Mouse (Mus musculus): Measurements from ENCODE around the gene Ddx19b. TPM values are rescaled to one million over a fixed set of nuclear protein-coding genes. Genes with fewer than 3 reads are reported as not detected.

Gene Ddx19b
- polyA plus RNA-seq, 1 experiment from 2014 or later: 6.0 TPM

DNA sequence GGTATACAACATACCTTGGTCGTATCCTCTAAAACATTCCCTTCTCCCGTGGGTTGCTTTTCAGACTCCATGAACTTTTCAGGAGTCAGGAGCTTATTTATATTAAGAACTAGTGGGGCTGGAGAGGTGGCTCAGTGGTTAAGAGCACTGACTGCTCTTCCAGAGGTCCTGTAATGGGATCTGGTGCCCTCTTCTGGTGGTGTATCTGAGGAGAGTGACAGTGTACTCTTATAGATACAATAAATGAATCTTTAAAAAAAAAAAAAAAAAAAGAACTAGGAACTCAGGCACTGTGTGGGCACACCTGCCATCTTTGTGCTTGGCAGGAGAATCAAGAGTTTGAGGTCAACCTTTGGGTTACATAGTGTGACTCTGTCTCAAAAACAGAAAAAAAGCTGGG lies 17.1 kb upstream of the Ddx19b start:
- H3K36me3 ChIP-seq (ENCODE audit: control insufficient read depth, insufficient read depth, low read length): peaks cover 38% of the 10 kb centered on the region
- no peak overlapping the region for H3K27ac ChIP-seq (ENCODE audit: low read depth, low read length)
- H3K9ac ChIP-seq (ENCODE audit: low read depth, low read length): no peak overlapping the region
- no peak overlapping the region for H3K4me3 ChIP-seq (ENCODE audit: low read depth, low read length)
- ATAC-seq (ENCODE audit: low FRiP score): no peak
- H3K4me2 ChIP-seq (replicated peaks; ENCODE audit: low read depth, low read length): no peak overlapping the region
- H3K9me3 ChIP-seq (ENCODE audit: control insufficient read depth, low read length): no peaks in the 10 kb centered on the region
- no peaks in the 10 kb centered on the region for H3K27me3 ChIP-seq (ENCODE audit: control insufficient read depth, insufficient read depth, low read length)
- DNase-seq (ENCODE audit: low spot score): no peak
- WGBS: 97% methylated on average over 2 of the region's 2 CpGs
- H3K4me1 ChIP-seq (replicated peaks; ENCODE audit: control insufficient read depth, insufficient read depth, low read length): no peaks in the 10 kb centered on the region

DNA sequence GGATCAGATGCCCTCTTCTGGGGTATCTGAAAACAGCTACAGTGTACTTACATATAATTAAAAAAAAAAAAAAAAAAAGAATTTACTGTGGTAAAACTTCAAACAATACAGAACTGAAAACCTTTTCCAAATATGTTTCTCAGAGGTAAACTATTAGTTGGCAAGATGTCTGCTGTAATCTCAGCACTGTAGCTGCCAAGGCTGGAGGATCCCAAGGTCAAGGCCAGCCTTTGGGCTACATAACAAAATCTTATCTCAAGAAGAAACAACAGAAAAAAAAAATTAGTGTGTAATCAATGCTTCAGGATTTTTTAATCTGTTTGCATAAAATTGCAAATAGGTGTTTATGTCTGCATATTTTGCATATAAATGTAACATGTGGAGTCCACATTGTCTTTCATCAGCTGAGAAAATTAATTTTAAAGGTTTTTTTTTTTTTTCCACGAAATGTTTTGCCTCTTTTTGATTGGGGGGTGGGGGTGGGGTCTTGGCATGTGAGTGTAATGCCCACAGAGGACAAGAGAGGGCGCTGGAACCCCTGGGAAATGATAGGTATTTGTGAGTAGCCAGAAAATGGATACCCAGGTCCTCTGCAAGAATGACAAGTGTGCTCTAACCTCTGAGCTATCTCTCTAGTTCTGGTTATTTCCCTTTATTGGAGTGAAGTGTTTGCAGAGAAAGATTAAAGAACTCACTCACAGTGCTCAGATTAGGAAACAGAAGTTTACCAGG lies 12.6 kb upstream of the Ddx19b start:
- Histone ChIP-seq H3K9me3 (ENCODE audit: control insufficient read depth, low read length) (no peaks in the 10 kb centered on the region), H3K36me3 (ENCODE audit: control insufficient read depth, insufficient read depth, low read length) (peaks cover 40% of the 10 kb centered on the region), H3K4me2 (replicated peaks; ENCODE audit: low read depth, low read length) (no peak overlapping the region), H3K9ac (ENCODE audit: low read depth, low read length) (no peak overlapping the region), H3K27me3 (ENCODE audit: control insufficient read depth, insufficient read depth, low read length) (no peaks in the 10 kb centered on the region), H3K4me1 (replicated peaks; ENCODE audit: control insufficient read depth, insufficient read depth, low read length) (no peaks in the 10 kb centered on the region), H3K4me3 (ENCODE audit: low read depth, low read length) (no peak overlapping the region), H3K27ac (ENCODE audit: low read depth, low read length) (no peak overlapping the region)
- DNase-seq (ENCODE audit: low spot score) (peak; percentile 27), ATAC-seq (ENCODE audit: low FRiP score) (no peak)
- WGBS: 48% methylated on average over 2 of the region's 2 CpGs

DNA sequence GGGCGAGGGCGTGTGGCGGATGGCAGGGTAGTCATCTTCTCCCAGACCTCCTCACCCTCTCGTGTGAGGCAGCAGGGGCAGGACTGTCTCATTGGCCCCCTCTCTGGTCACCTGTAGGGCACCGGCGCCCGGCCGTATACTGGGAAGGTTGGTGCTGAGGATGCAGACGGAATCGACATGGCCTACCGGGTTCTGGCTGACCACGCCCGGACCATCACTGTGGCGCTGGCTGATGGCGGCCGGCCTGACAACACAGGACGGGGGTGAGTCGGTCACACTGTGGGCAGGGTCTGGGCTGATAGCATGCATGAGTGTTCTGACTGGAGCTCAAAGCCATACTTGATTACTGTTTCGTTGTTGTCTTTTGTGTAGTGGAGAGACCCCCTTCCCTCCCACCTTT lies 11.0 kb upstream of the Ddx19b start:
- no peak for DNase-seq (ENCODE audit: low spot score)
- H3K9ac ChIP-seq (ENCODE audit: low read depth, low read length): no peak overlapping the region
- no peak for ATAC-seq (ENCODE audit: low FRiP score)
- H3K36me3 ChIP-seq (ENCODE audit: control insufficient read depth, insufficient read depth, low read length): peaks cover 38% of the 10 kb centered on the region
- 93% methylated on average over 19 of the region's 19 CpGs for WGBS
- H3K4me1 ChIP-seq (replicated peaks; ENCODE audit: control insufficient read depth, insufficient read depth, low read length): no peaks in the 10 kb centered on the region
- H3K9me3 ChIP-seq (ENCODE audit: control insufficient read depth, low read length): no peaks in the 10 kb centered on the region
- H3K27me3 ChIP-seq (ENCODE audit: control insufficient read depth, insufficient read depth, low read length): no peaks in the 10 kb centered on the region
- H3K4me2 ChIP-seq (replicated peaks; ENCODE audit: low read depth, low read length): no peak overlapping the region
- no peak overlapping the region for H3K27ac ChIP-seq (ENCODE audit: low read depth, low read length)
- no peak overlapping the region for H3K4me3 ChIP-seq (ENCODE audit: low read depth, low read length)

DNA sequence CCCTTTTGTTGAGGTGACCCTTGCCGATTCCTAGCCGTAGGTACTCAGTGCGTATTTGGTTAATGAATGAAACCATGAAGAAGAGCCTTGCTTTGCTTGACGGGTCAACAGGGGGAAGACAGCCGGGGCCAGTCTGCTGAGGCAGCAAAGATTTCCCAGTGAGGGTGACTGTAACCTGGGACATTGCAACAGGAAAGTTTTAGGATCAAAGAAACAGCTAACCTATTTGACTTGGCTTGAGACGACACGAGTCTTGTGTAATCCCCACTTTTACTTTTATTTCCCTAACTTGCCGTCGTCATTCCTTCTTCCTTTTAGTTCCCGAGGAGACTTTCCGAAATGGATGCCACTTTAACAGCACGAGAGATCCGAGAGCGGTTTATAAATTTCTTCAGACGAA lies 5.0 kb upstream of the Ddx19b start:
- WGBS: 93% methylated on average over 15 of the region's 15 CpGs
- H3K4me1 ChIP-seq (replicated peaks; ENCODE audit: control insufficient read depth, insufficient read depth, low read length): peaks cover 9% of the 10 kb centered on the region
- no peak overlapping the region for H3K4me2 ChIP-seq (replicated peaks; ENCODE audit: low read depth, low read length)
- H3K27me3 ChIP-seq (ENCODE audit: control insufficient read depth, insufficient read depth, low read length): no peaks in the 10 kb centered on the region
- no peaks in the 10 kb centered on the region for H3K9me3 ChIP-seq (ENCODE audit: control insufficient read depth, low read length)
- H3K36me3 ChIP-seq (ENCODE audit: control insufficient read depth, insufficient read depth, low read length): peaks cover 12% of the 10 kb centered on the region; the same call in 1 of the 2 replicates
- no peak overlapping the region for H3K27ac ChIP-seq (ENCODE audit: low read depth, low read length)
- no peak overlapping the region for H3K9ac ChIP-seq (ENCODE audit: low read depth, low read length)
- ATAC-seq (ENCODE audit: low FRiP score) (no peak), DNase-seq (ENCODE audit: low spot score) (no peak)
- H3K4me3 ChIP-seq (ENCODE audit: low read depth, low read length): no peak overlapping the region

DNA sequence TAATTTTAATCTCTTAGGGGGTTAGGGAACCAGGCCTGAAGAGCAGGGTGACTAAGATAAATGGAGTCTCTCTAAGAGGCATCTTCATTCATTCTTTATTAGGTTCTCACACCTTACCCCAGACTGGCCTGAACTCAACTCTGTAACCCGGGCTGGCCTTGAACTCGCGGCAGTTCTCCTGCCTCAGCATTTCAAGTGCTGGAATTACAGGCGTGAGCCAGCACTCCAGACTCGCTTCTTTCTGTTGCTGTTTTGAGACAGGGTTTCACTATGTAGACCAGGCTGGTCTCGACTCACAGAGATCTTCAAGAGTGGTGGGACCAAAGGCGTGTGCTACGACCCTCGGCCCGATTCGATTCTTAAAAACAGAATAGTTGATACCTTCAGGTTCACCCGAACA lies 2.7 kb upstream of the Ddx19b start:
- Histone ChIP-seq H3K36me3 (ENCODE audit: control insufficient read depth, insufficient read depth, low read length) (peaks cover 2% of the 10 kb centered on the region; the same call in 1 of the 2 replicates), H3K4me1 (replicated peaks; ENCODE audit: control insufficient read depth, insufficient read depth, low read length) (peaks cover 9% of the 10 kb centered on the region), H3K4me3 (ENCODE audit: low read depth, low read length) (peak overlapping the region; percentile 77), H3K4me2 (replicated peaks; ENCODE audit: low read depth, low read length) (peak overlapping the region; percentile 57), H3K27ac (ENCODE audit: low read depth, low read length) (peak overlapping the region; percentile 81), H3K27me3 (ENCODE audit: control insufficient read depth, insufficient read depth, low read length) (no peaks in the 10 kb centered on the region), H3K9ac (ENCODE audit: low read depth, low read length) (peak overlapping the region; percentile 77), H3K9me3 (ENCODE audit: control insufficient read depth, low read length) (no peaks in the 10 kb centered on the region)
- ATAC-seq (ENCODE audit: low FRiP score) (peak; percentile 44; the same call in 1 of the 2 replicates), DNase-seq (ENCODE audit: low spot score) (peak; percentile 61)
- 26% methylated on average over 12 of the region's 12 CpGs for WGBS

DNA sequence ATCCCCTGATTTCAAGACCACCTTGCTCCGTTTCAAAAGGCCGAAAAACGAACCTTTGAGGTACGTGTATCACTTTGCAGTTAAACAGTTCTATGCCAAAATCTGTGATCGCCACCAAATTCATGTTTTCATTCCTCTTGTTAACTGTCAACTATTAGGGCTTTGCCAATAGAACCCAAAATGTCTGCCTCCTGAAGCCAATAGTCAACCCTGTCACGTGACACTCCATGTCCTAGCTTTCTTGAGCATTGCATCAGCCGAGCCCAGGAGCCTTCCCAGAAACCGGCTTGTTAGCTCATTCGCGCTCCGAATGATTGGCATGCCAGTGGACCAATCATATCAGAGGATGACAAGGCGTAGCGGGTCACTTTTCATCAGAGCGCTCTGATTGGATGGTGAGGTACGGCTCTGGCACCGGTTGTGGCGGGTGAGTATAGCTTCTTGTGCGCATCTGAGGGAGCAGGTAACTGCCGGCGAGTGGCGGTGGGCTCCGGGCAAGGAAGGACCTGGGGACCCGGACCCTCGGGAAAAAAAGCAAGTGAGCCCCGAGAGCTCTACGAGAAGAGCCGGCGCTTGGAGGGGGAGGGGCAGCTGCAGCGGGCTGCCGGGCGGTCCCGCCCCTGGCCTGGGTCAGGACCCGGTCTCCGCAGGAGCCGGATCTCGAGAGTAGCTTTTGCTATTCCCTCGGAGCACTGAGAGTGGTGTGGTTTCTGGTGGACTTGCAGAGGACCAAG lies 2.1 kb upstream of the Ddx19b start:
- WGBS: 6% methylated on average over 37 of the region's 37 CpGs
- H3K4me1 ChIP-seq (replicated peaks; ENCODE audit: control insufficient read depth, insufficient read depth, low read length): peaks cover 9% of the 10 kb centered on the region
- no peaks in the 10 kb centered on the region for H3K27me3 ChIP-seq (ENCODE audit: control insufficient read depth, insufficient read depth, low read length)
- peak; percentile 97 for DNase-seq (ENCODE audit: low spot score)
- peak; percentile 99 for ATAC-seq (ENCODE audit: low FRiP score)
- H3K4me3 ChIP-seq (ENCODE audit: low read depth, low read length): peak overlapping the region; percentile 77
- peak overlapping the region; percentile 81 for H3K27ac ChIP-seq (ENCODE audit: low read depth, low read length)
- H3K36me3 ChIP-seq (ENCODE audit: control insufficient read depth, insufficient read depth, low read length): no peaks in the 10 kb centered on the region
- no peaks in the 10 kb centered on the region for H3K9me3 ChIP-seq (ENCODE audit: control insufficient read depth, low read length)
- H3K9ac ChIP-seq (ENCODE audit: low read depth, low read length): peak overlapping the region; percentile 77
- H3K4me2 ChIP-seq (replicated peaks; ENCODE audit: low read depth, low read length): peak overlapping the region; percentile 57

DNA sequence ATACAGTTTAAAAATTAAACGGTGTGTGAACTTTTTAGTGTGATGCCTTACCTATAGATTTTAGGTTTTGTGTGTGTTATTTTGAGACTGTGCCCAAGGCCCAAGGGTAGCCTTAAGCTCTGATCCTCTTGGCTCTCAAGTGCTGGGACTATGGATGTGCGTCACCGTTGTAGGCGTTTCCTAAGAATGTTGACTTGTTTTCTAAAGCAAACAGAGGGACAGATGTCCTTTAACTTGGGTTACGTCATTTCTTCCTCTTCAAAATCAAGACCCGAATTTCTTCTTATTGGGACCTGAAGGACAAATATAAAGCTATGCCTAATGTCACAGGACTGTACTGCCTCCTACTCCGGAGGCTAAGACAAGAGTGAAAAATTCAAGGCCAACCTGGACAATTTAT lies 1.4 kb upstream of the Ddx19b start, which contains the start of gene Aars:
Aars (plus strand) TSS at position 229 of the 400 bp plus-strand sequence.
- no peaks in the 10 kb centered on the region for H3K27me3 ChIP-seq (ENCODE audit: control insufficient read depth, insufficient read depth, low read length)
- peak within 1 kb of the TSS; percentile 81 for H3K27ac ChIP-seq (ENCODE audit: low read depth, low read length)
- H3K9me3 ChIP-seq (ENCODE audit: control insufficient read depth, low read length): no peaks in the 10 kb centered on the region
- H3K4me1 ChIP-seq (replicated peaks; ENCODE audit: control insufficient read depth, insufficient read depth, low read length): peaks cover 9% of the 10 kb centered on the region
- H3K36me3 ChIP-seq (ENCODE audit: control insufficient read depth, insufficient read depth, low read length): no peaks in the 10 kb centered on the region
- DNase-seq (ENCODE audit: low spot score) (no peak), ATAC-seq (ENCODE audit: low FRiP score) (no peak)
- peak within 1 kb of the TSS; percentile 57 for H3K4me2 ChIP-seq (replicated peaks; ENCODE audit: low read depth, low read length)
- H3K9ac ChIP-seq (ENCODE audit: low read depth, low read length): peak within 1 kb of the TSS; percentile 77
- peak within 1 kb of the TSS; percentile 77 for H3K4me3 ChIP-seq (ENCODE audit: low read depth, low read length)
- 98% methylated on average over 7 of the region's 7 CpGs for WGBS

DNA sequence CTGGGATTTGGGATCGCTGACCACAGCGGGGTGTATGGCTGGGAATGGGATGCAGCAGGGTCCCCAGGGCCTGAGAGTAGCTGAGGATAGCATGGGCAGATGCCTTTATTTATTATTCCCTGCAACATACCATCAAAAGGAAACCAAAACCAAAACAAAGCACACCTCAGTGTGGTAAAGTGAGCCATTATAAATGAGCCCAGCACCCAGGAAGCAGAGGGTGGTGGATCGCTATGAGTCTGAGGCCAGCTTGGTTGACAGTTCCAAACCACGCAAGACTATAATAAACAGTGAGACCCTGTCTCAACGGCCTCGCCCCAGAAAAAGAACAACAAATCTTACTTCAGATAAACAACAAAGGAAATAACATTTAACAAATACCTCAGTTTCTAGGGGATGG lies 1.5 kb downstream of the Ddx19b start:
- Histone ChIP-seq H3K36me3 (ENCODE audit: control insufficient read depth, insufficient read depth, low read length) (no peaks in the 10 kb centered on the region), H3K9me3 (ENCODE audit: control insufficient read depth, low read length) (no peaks in the 10 kb centered on the region), H3K4me3 (ENCODE audit: low read depth, low read length) (no peak overlapping the region), H3K4me1 (replicated peaks; ENCODE audit: control insufficient read depth, insufficient read depth, low read length) (peaks cover 8% of the 10 kb centered on the region), H3K27me3 (ENCODE audit: control insufficient read depth, insufficient read depth, low read length) (no peaks in the 10 kb centered on the region), H3K27ac (ENCODE audit: low read depth, low read length) (no peak overlapping the region), H3K9ac (ENCODE audit: low read depth, low read length) (no peak overlapping the region), H3K4me2 (replicated peaks; ENCODE audit: low read depth, low read length) (no peak overlapping the region)
- ATAC-seq (ENCODE audit: low FRiP score) (no peak), DNase-seq (ENCODE audit: low spot score) (no peak)
- 80% methylated on average over 6 of the region's 6 CpGs for WGBS

Measured in hindbrain, embryonic 11.5 days (tissue).